Mouse (Mus musculus) kidney, embryonic 14.5 days (tissue): ENCODE data around the gene 2410015M20Rik. TPM values are rescaled to one million over a fixed set of nuclear protein-coding genes. Genes with fewer than 3 reads are reported as not detected.

Experiments
- ATAC-seq: fragments of 200-750 bp; cut with Nextera tagmentation; 2 replicates; pipeline ENCODE4 v1.8.0; 2017; ENCODE audit warnings: moderate number of reproducible peaks, mild to moderate bottlenecking, moderate TSS enrichment, moderate library complexity; ENCODE audit not compliant: low FRiP score, low TSS enrichment
- H3K27ac ChIP-seq: fragments of 300-500 bp; sonication (generic); 2 replicates; pipeline ENCODE4 v1.5.1; 2014; ENCODE audit warnings: low read depth, mild to moderate bottlenecking, low read length, moderate library complexity, mixed read lengths
- H3K27me3 ChIP-seq: fragments of 300-500 bp; sonication (generic); 2 replicates; pipeline ENCODE4 v1.6.1; 2014; ENCODE audit warnings: mild to moderate bottlenecking, low read length; ENCODE audit not compliant: control insufficient read depth, insufficient read depth
- H3K36me3 ChIP-seq: fragments of 300-500 bp; sonication (generic); 2 replicates; pipeline ENCODE4 v1.6.1; 2014; ENCODE audit warnings: low read length, mixed read lengths; ENCODE audit not compliant: control insufficient read depth, insufficient read depth
- H3K4me1 ChIP-seq: fragments of 300-500 bp; sonication (generic); 2 replicates; pipeline ENCODE4 v1.6.1; 2014; ENCODE audit warnings: low read length, mixed read lengths; ENCODE audit not compliant: control insufficient read depth, insufficient read depth
- H3K4me2 ChIP-seq: fragments of 300-500 bp; sonication (generic); replicated peaks from 2 replicates; pipeline ENCODE4 v1.6.1; 2014; ENCODE audit warnings: low read depth, mild to moderate bottlenecking, low read length
- H3K4me3 ChIP-seq: fragments of 300-500 bp; sonication (generic); 2 replicates; pipeline ENCODE4 v1.5.1; 2014; ENCODE audit warnings: mild to moderate bottlenecking, low read length
- H3K9ac ChIP-seq: fragments of 300-500 bp; sonication (generic); 2 replicates; pipeline ENCODE4 v1.6.1; 2014; ENCODE audit warnings: low read depth, mild to moderate bottlenecking, low read length, moderate library complexity
- H3K9me3 ChIP-seq: fragments of 300-500 bp; sonication (generic); 2 replicates; pipeline ENCODE4 v1.6.1; 2016; ENCODE audit warnings: low read length; ENCODE audit not compliant: control insufficient read depth
- WGBS: fragments of 180-500 bp; shearing (Covaris S2); extraction: QIAGEN DNeasy Blood & Tissue Kit; methylation state at CpG from one replicate; pipeline ENCODE4 v1.1.7; 2014; 5-methylcytosine and 5-hydroxymethylcytosine counted together
- polyA plus RNA-seq: library from polyadenylated mRNA; unstranded; fragments of >200 nt; fragmentation: Nextera tagmentation; extraction: Ambion mirVana; gene quantifications from 2 replicates; pipeline ENCODE4 v1.2.1, GENCODE M21; 2014

The 2410015M20Rik gene
- polyA plus RNA-seq, 1 experiment from 2014 or later, result 234 TPM

GRCm38 (mm10) chr17:56607521-56608062 is 2.0 kb downstream of the 2410015M20Rik start:
- Histone ChIP-seq H3K9me3 (no peaks in the 10 kb centered on the region), H3K27ac (no peak overlapping the region), H3K4me2 (no peak overlapping the region), H3K4me1 (peaks cover 7% of the 10 kb centered on the region), H3K9ac (no peak overlapping the region), H3K36me3 (peaks cover 52% of the 10 kb centered on the region), H3K4me3 (no peak overlapping the region), H3K27me3 (no peaks in the 10 kb centered on the region)
- WGBS, result 63% methylated on average over 3 of the region's 3 CpGs
- ATAC-seq, result no peak

GRCm38 (mm10) chr17:56605431-56605830 is 4.1 kb downstream of the 2410015M20Rik start:
- Histone ChIP-seq H3K4me2 (no peak overlapping the region), H3K9me3 (no peaks in the 10 kb centered on the region), H3K4me1 (peaks cover 7% of the 10 kb centered on the region), H3K36me3 (peaks cover 74% of the 10 kb centered on the region), H3K27me3 (no peaks in the 10 kb centered on the region), H3K27ac (no peak overlapping the region), H3K4me3 (no peak overlapping the region), H3K9ac (no peak overlapping the region)
- 88% methylated on average over 9 of the region's 9 CpGs for WGBS
- no peak for ATAC-seq

DNA sequence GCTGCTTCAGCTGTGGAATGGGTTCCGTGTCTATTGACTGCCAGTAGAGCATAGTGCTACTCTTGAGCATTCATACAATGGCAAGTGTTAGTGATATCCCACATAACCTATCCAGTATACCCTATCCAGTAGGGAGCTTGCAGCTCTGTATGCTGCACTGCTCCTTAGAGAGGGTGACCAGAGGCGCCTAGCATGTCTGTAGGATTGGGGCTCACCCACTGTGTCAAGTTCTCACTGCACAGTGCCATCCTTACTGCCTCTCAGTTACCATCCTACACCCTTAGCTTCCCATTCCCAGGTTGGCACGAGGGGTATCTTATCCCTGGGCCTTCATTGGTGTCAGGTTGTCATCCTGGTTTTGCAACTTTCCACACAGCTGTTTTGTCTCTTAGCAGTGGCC is 5.1 kb downstream of the 2410015M20Rik start:
- Histone ChIP-seq H3K36me3 (peaks cover 84% of the 10 kb centered on the region), H3K4me1 (peaks cover 7% of the 10 kb centered on the region), H3K27me3 (no peaks in the 10 kb centered on the region), H3K9ac (no peak overlapping the region), H3K27ac (no peak overlapping the region), H3K4me3 (no peak overlapping the region), H3K9me3 (no peaks in the 10 kb centered on the region), H3K4me2 (no peak overlapping the region)
- 92% methylated on average over 3 of the region's 3 CpGs for WGBS
- ATAC-seq, result no peak

- Histone ChIP-seq H3K4me2 (no peak overlapping the region), H3K9me3 (no peaks in the 10 kb centered on the region), H3K4me3 (no peak overlapping the region), H3K27ac (no peak overlapping the region), H3K27me3 (no peaks in the 10 kb centered on the region), H3K9ac (no peak overlapping the region), H3K36me3 (peaks cover 87% of the 10 kb centered on the region), H3K4me1 (peaks cover 7% of the 10 kb centered on the region)
- 84% methylated on average over 9 of the region's 9 CpGs for WGBS
- no peak for ATAC-seq
Observed at GRCm38 (mm10) chr17:56604070-56604380, 5.5 kb downstream of the 2410015M20Rik start.

DNA sequence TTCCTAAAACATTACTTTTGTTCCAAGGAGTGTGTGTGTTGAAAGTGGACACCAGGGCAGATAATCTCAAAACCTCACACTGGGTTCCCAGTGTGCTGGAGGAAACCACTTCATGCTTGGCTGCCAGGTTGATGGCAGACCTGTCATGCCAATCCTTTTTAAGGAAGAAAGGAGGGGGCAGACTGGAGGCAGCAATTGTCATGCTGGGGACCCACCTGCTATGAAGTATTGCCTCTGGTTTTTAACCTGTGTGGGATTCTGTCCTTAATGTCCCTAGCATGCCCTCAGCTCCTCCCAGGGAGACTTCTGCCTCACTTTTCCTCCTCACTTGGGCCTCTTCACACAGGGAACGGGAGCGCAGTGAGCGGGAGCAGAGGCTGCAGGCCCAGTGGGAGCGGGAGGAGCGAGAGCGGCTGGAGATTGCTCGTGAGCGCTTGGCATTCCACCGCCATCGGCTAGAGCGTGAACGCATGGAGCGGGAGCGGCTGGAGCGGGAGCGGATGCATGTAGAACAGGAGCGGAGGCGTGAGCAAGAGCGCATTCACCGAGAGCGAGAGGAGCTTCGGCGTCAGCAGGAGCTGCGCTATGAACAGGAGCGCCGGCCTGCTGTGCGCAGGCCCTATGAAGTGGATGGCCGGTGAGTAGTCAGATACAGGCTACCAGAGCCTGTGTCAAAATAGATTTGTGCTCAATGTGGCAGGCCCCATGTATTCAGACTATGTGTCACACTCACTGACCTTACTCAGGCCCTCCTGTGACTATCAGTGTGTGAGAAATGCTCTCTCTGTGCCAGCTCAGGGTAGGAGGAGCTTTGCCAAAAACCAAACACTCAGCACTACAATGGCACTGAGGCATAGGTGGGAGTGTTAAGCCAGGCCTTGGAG is 6.1 kb downstream of the 2410015M20Rik start:
- 95% methylated on average over 28 of the region's 28 CpGs for WGBS
- Histone ChIP-seq H3K4me1 (peaks cover 2% of the 10 kb centered on the region), H3K4me3 (no peak overlapping the region), H3K9ac (no peak overlapping the region), H3K27ac (no peak overlapping the region), H3K9me3 (no peaks in the 10 kb centered on the region), H3K27me3 (no peaks in the 10 kb centered on the region), H3K4me2 (no peak overlapping the region), H3K36me3 (peaks cover 87% of the 10 kb centered on the region)
- no peak for ATAC-seq

DNA sequence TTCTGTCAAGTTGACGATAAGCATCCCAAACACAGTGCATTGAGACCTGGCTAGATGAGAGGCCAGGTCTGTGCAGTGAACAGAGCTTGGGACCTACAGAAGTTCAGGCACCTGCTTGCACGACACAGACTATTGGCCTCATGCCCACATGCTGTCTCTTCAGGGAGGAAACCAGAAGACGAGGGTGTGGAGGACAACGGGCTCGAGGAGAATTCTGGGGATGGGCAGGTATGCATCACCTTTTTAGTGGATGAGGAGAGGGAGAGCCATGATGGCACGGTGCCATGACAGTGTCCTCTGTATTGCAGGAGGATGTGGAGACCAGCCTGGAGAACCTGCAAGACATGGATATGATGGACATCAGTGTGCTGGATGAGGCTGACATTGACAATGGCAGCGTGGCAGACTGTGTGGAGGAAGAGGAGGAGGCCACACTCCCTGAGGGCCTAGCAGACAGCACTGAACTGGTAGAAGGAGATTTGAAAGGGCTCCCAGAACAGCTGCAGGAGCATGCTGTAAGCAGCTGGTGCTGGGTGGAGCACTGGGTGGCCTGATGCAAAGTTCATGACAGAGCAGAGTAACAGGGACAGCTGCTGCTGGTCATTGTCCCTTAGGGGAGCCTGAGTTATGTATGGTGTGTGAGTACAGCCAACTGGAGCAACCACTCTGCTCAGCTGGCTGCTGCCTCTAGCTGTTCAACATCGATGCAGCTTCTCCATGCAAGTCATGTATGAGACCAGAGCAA is 15.9 kb downstream of the 2410015M20Rik start:
- WGBS, result 85% methylated on average over 8 of the region's 8 CpGs
- peaks cover 96% of the 10 kb centered on the region for H3K36me3 ChIP-seq
- ATAC-seq, result no peak
- no peak overlapping the region for H3K4me3 ChIP-seq
- H3K4me1 ChIP-seq, result no peaks in the 10 kb centered on the region
- no peak overlapping the region for H3K4me2 ChIP-seq
- H3K9me3 ChIP-seq, result no peaks in the 10 kb centered on the region
- no peak overlapping the region for H3K9ac ChIP-seq
- no peaks in the 10 kb centered on the region for H3K27me3 ChIP-seq
- H3K27ac ChIP-seq, result no peak overlapping the region

DNA sequence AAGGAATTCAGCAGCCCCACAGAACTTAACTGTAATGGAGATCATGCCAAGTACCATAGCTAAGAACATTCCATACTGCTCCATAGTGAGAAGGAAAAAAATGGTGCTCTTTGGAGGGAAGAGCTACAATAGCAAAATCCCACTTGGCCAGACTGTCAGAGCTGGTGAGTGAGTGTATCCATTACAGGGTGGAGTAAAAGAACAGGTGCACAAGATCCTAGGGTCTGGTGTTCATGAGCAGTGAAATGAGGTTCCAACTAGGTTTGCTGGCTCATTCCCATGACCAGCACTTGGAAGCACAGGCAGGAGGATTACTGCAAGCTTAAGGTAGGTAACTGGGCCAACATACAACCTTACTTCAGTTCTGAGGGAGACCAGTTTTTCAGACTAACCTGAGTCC is 17.0 kb downstream of the 2410015M20Rik start:
- ATAC-seq, result no peak
- Histone ChIP-seq H3K27ac (no peak overlapping the region), H3K27me3 (no peaks in the 10 kb centered on the region), H3K4me1 (peaks cover 2% of the 10 kb centered on the region; the same call in 1 of the 2 replicates), H3K4me3 (no peak overlapping the region), H3K9ac (no peak overlapping the region), H3K9me3 (no peaks in the 10 kb centered on the region), H3K36me3 (peaks cover 100% of the 10 kb centered on the region), H3K4me2 (no peak overlapping the region)

DNA sequence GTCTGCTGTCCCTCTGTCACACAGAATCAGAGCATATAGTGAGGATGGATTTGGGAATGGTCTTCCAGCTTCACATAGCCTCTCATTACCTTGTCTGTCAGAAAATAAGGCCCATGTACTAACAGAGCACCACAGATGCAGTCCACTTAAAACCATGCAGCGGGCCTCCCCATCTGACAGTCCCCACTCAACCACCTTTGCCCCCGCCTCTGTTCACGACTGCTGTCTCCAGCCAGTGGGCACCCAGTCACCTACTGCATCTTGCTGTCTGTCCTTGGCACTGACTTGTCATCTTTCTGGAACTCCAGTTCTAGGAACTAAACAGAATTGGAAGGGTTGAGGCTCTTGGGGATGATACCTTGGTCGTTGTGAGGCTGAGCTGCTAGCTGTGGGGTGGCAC is 20.6 kb downstream of the 2410015M20Rik start:
- Histone ChIP-seq H3K27me3 (no peaks in the 10 kb centered on the region), H3K9ac (no peak overlapping the region), H3K4me1 (peaks cover 16% of the 10 kb centered on the region), H3K4me3 (no peak overlapping the region), H3K27ac (no peak overlapping the region), H3K36me3 (peaks cover 78% of the 10 kb centered on the region), H3K4me2 (no peak overlapping the region), H3K9me3 (no peaks in the 10 kb centered on the region)
- WGBS, result 92% methylated on average over 4 of the region's 4 CpGs
- ATAC-seq, result no peak

GRCm38 (mm10) chr17:56587773-56588172 is 21.8 kb downstream of the 2410015M20Rik start:
- Histone ChIP-seq H3K4me1 (peaks cover 23% of the 10 kb centered on the region), H3K27me3 (no peaks in the 10 kb centered on the region), H3K9me3 (no peaks in the 10 kb centered on the region), H3K4me3 (no peak overlapping the region), H3K9ac (no peak overlapping the region), H3K36me3 (peaks cover 71% of the 10 kb centered on the region), H3K27ac (no peak overlapping the region), H3K4me2 (no peak overlapping the region)
- WGBS, result 59% methylated on average over 1 of the region's 1 CpGs
- ATAC-seq, result no peak
